Mouse (Mus musculus) adrenal gland, postnatal 14 days (tissue): ENCODE data around the gene Gm20388. TPM values are rescaled to one million over a fixed set of nuclear protein-coding genes. Genes with fewer than 3 reads are reported as not detected.

ENCODE experiments used
- DNase-seq: peaks from one replicate; pipeline ENCODE4 v3.0.0; 2021; ENCODE audit warnings: mixed read lengths
- total RNA-seq: library from RNA; stranded (reverse); gene quantifications from 2 replicates; pipeline ENCODE4 v1.2.3, GENCODE M21; 2021

Gene Gm20388
- total RNA-seq, 1 experiment from 2014 or later: 17.6 TPM

GRCm38 (mm10) chr8:121170116-121170515 is 1259.5 kb downstream of the Gm20388 start:
- DNase-seq: no peak

GRCm38 (mm10) chr8:121170626-121171552 is 1260.2 kb downstream of the Gm20388 start:
- peak; percentile 31 for DNase-seq

- no peak for DNase-seq
Observed at GRCm38 (mm10) chr8:121172567-121172966, 1261.9 kb downstream of the Gm20388 start.

- DNase-seq: no peak
Observed at GRCm38 (mm10) chr8:121174178-121174577, 1263.5 kb downstream of the Gm20388 start.

- DNase-seq: no peak
Observed at GRCm38 (mm10) chr8:121174721-121175539, 1264.3 kb downstream of the Gm20388 start.

- DNase-seq: no peak
Observed at GRCm38 (mm10) chr8:121175540-121176090, 1265.0 kb downstream of the Gm20388 start.

- no peak for DNase-seq
Observed at GRCm38 (mm10) chr8:121176291-121176690, 1265.7 kb downstream of the Gm20388 start.

- no peak for DNase-seq
Observed at GRCm38 (mm10) chr8:121180474-121181284, 1270.0 kb downstream of the Gm20388 start.

GRCm38 (mm10) chr8:121181285-121181884 is 1270.7 kb downstream of the Gm20388 start:
- DNase-seq: no peak

GRCm38 (mm10) chr8:121187491-121188364 is 1277.1 kb downstream of the Gm20388 start:
- peak; percentile 74 for DNase-seq

GRCm38 (mm10) chr8:121188994-121189393 is 1278.4 kb downstream of the Gm20388 start:
- no peak for DNase-seq

GRCm38 (mm10) chr8:121192451-121192850 is 1281.8 kb downstream of the Gm20388 start:
- no peak for DNase-seq

GRCm38 (mm10) chr8:121195970-121196369 is 1285.3 kb downstream of the Gm20388 start:
- DNase-seq: no peak

GRCm38 (mm10) chr8:121196726-121197668 is 1286.4 kb downstream of the Gm20388 start:
- peak; percentile 40 for DNase-seq

- no peak for DNase-seq
Observed at GRCm38 (mm10) chr8:121200069-121200468, 1289.4 kb downstream of the Gm20388 start.

- DNase-seq: peak; percentile 20
Observed at GRCm38 (mm10) chr8:121200979-121201378, 1290.3 kb downstream of the Gm20388 start.

- DNase-seq: no peak
Observed at GRCm38 (mm10) chr8:121201651-121202050, 1291.0 kb downstream of the Gm20388 start.

- DNase-seq: no peak
Observed at GRCm38 (mm10) chr8:121203612-121204376, 1293.2 kb downstream of the Gm20388 start.
